Mouse (Mus musculus) ovary, postnatal 36 days (tissue): ENCODE data around the gene Elf2.

Experiments
- DNase-seq: peaks from one replicate; pipeline ENCODE4 v3.0.0; 2022; ENCODE audit warnings: low spot score, mixed read lengths

Elf2 gene

GRCm38 (mm10) chr3:51340552-51341267 lies at the start of gene Elf2:
TSS of gene Elf2 (minus strand) at chr3:51340663.
- DNase-seq: peak; percentile 88

GRCm38 (mm10) chr3:51388904-51389303 lies 48.4 kb upstream of the Elf2 start:
- peak; percentile 34 for DNase-seq

- no peak for DNase-seq
Observed at GRCm38 (mm10) chr3:51387868-51388381, 47.5 kb upstream of the Elf2 start.

- no peak for DNase-seq
Observed at GRCm38 (mm10) chr3:51387134-51387451, 46.6 kb upstream of the Elf2 start.

- DNase-seq: no peak
Observed at GRCm38 (mm10) chr3:51386441-51387133, 46.1 kb upstream of the Elf2 start.

GRCm38 (mm10) chr3:51383409-51383808 lies 42.9 kb upstream of the Elf2 start:
- DNase-seq: no peak

- DNase-seq: no peak
Observed at GRCm38 (mm10) chr3:51380660-51381014, 40.2 kb upstream of the Elf2 start.

GRCm38 (mm10) chr3:51379786-51380659 lies 39.6 kb upstream of the Elf2 start:
- no peak for DNase-seq

GRCm38 (mm10) chr3:51378665-51378946 lies 38.1 kb upstream of the Elf2 start:
- no peak for DNase-seq

GRCm38 (mm10) chr3:51377878-51378664 lies 37.6 kb upstream of the Elf2 start:
- DNase-seq: no peak

GRCm38 (mm10) chr3:51375307-51376265 lies 35.1 kb upstream of the Elf2 start:
- DNase-seq: peak; percentile 34

- DNase-seq: no peak
Observed at GRCm38 (mm10) chr3:51373544-51373943, 33.1 kb upstream of the Elf2 start.

- no peak for DNase-seq
Observed at GRCm38 (mm10) chr3:51372883-51373282, 32.4 kb upstream of the Elf2 start.

GRCm38 (mm10) chr3:51371826-51372225 lies 31.4 kb upstream of the Elf2 start:
- no peak for DNase-seq

GRCm38 (mm10) chr3:51368011-51368410 lies 27.5 kb upstream of the Elf2 start:
- no peak for DNase-seq

GRCm38 (mm10) chr3:51366926-51367325 lies 26.5 kb upstream of the Elf2 start:
- no peak for DNase-seq

- DNase-seq: no peak
Observed at GRCm38 (mm10) chr3:51365517-51365882, 25.0 kb upstream of the Elf2 start.

GRCm38 (mm10) chr3:51364703-51365516 lies 24.4 kb upstream of the Elf2 start:
- peak; percentile 76 for DNase-seq

GRCm38 (mm10) chr3:51361066-51361465 lies 20.6 kb upstream of the Elf2 start:
- DNase-seq: no peak
